ENCODE assay signal across 8 mouse cellular contexts in genomic region chr9:102622192-102622857, GRCm38 (mm10). TPM values are rescaled to one million over a fixed set of nuclear protein-coding genes. Genes with fewer than 3 reads are reported as not detected.
DNase-seq lines count a peak whose midpoint lies in the region; ATAC-seq lines count a peak whose summit lies in the region.

No protein-coding gene starts in this region.

- no peak overlapping the region for H3K4me3 ChIP-seq in liver, embryonic 11.5 days (ENCODE audit: low read depth, low read length)

- no peak overlapping the region; the same call in 1 of the 2 replicates for H3K27ac ChIP-seq in liver, embryonic 11.5 days (ENCODE audit: low read depth, low read length)

- no peak overlapping the region for H3K4me2 ChIP-seq in liver, embryonic 11.5 days

- no peaks in the 10 kb centered on the region for H3K36me3 ChIP-seq in liver, embryonic 11.5 days (ENCODE audit: control insufficient read depth, insufficient read depth, low read length)

- ATAC-seq in liver, embryonic 11.5 days (replicated peaks; ENCODE audit: low FRiP score) = no peak
- no peak for ATAC-seq in monocyte, adult 5-6 weeks (replicated peaks; ENCODE audit: insufficient number of reproducible peaks, low FRiP score, low TSS enrichment, poor library complexity, severe bottlenecking)

- intact Hi-C loops in heart, postnatal 14 days (cut with DNase I) = loop anchor here (10.0 kb wide), 1 partner anchor 682 kb away; the partner anchor contains the start of genes 1300017J02Rik and Topbp1

- no peaks in the 10 kb centered on the region for H3K9me3 ChIP-seq in liver, embryonic 11.5 days (ENCODE audit: control insufficient read depth, low read length)

- H3K9ac ChIP-seq in liver, embryonic 11.5 days (ENCODE audit: low read depth, low read length) = no peak overlapping the region

- 35% methylated on average over 5 of the region's 5 CpGs for WGBS in liver, embryonic 11.5 days

- peaks cover 14% of the 10 kb centered on the region for H3K4me1 ChIP-seq in liver, embryonic 11.5 days (replicated peaks; ENCODE audit: control insufficient read depth, insufficient read depth, low read length)

- peak; percentile 57 to 64 for DNase-seq in cerebellum, adult 18-20 months
- no peak for DNase-seq in cerebellum, adult 9-11 months
- DNase-seq in liver = peak; percentile 36
- no peak for DNase-seq in liver, embryonic 11.5 days (ENCODE audit: low spot score)
- DNase-seq in brain, adult 2 months (ENCODE audit: low read depth, low spot score) = peak; percentile 80
- DNase-seq in heart, postnatal 14 days = peak; percentile 39 to 64
- peak; percentile 59 for DNase-seq in lung, postnatal 14 days

- no peaks in the 10 kb centered on the region for H3K27me3 ChIP-seq in liver, embryonic 11.5 days (replicated peaks; ENCODE audit: control insufficient read depth, insufficient read depth, low read length)

RNA-seq across cellular contexts. Expression of gene Anapc13, which starts 3.8 kb away (rescaled TPM):
- polyA plus RNA-seq in liver, embryonic 11.5 days (2014; fragmentation: Nextera tagmentation; extraction: Ambion mirVana) = 141 and 149 TPM in 2 replicates
- total RNA-seq in heart, postnatal 14 days (2021) = 100 to 1,000 TPM; 282 to 299 TPM
- total RNA-seq in monocyte, adult 5-6 weeks (2017) = 61.1 to 104 TPM (median 69.2 TPM) in 3 replicates

RNA-seq across cellular contexts. Expression of gene Cep63, which starts 4.0 kb away (rescaled TPM):
- 39.1 and 41.6 TPM in 2 replicates for polyA plus RNA-seq in liver, embryonic 11.5 days (2014; fragmentation: Nextera tagmentation; extraction: Ambion mirVana)
- total RNA-seq in heart, postnatal 14 days (2021) = 10 to 100 TPM; 32.2 to 33.5 TPM
- 38.0 to 39.8 TPM (median 38.2 TPM) in 3 replicates for total RNA-seq in monocyte, adult 5-6 weeks (2017)

Comparison
In these comparisons a context has a peak if more than half of its experiments do, and no peak if none do; other contexts are left out.
1. DNase-seq: peak in cerebellum, adult 18-20 months (2 of 2), liver (single experiment), brain, adult 2 months (single experiment), heart, postnatal 14 days (2 of 2) and lung, postnatal 14 days (single experiment); none in cerebellum, adult 9-11 months (single experiment) and liver, embryonic 11.5 days (single experiment).